Mouse (Mus musculus): ENCODE data around the gene Heg1. TPM values are rescaled to one million over a fixed set of nuclear protein-coding genes. Genes with fewer than 3 reads are reported as not detected.

The Heg1 gene
- 22.1 and 23.4 TPM in 2 replicates for polyA plus RNA-seq (2015; fragmentation: Nextera tagmentation; extraction: Ambion mirVana)

DNA sequence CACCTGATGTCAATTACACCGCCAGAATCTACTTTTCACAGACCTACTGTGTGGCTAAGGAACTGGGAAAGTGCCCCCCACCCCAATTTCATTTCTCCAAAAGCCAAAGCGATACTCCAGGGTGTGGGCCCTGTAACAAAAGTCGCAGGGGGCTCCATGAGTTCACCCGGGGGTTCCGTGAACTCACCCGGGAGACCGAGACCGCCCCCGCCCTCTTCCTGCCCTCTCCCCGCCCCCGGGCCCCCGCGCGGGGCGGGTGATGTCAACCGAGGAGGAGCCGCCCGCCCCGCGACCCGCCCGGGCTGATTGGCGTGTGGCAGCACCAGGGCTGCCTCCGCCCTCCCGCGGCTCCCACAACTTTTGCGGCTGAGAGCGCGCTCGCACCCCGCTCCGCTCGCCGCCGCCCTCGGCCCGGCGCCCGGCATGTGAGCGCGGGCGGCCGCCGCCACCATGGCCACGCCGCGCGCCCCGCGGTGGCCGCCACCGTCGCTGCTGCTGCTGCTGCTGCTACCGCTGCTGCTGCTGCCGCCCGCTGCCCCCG, at the start of gene Heg1:
Heg1 (plus strand) TSS at position 209 of the 541 bp plus-strand sequence.
- WGBS, result under 1% methylated on average over 46 of the region's 57 CpGs
- peaks cover 24% of the 10 kb centered on the region for H3K4me1 ChIP-seq
- peak within 1 kb of the TSS; percentile 88 for H3K4me3 ChIP-seq (replicated peaks)
- peak within 1 kb of the TSS; percentile 79 for H3K27ac ChIP-seq
- peak within 1 kb of the TSS; percentile 95 for H3K4me2 ChIP-seq
- H3K36me3 ChIP-seq, result no peaks in the 10 kb centered on the region
- no peaks in the 10 kb centered on the region for H3K9me3 ChIP-seq
- peak; percentile 79 for ATAC-seq (ENCODE audit: insufficient read depth, low FRiP score, low read depth)
- H3K9ac ChIP-seq, result peak within 1 kb of the TSS; percentile 86
- H3K27me3 ChIP-seq (replicated peaks), result no peaks in the 10 kb centered on the region

DNA sequence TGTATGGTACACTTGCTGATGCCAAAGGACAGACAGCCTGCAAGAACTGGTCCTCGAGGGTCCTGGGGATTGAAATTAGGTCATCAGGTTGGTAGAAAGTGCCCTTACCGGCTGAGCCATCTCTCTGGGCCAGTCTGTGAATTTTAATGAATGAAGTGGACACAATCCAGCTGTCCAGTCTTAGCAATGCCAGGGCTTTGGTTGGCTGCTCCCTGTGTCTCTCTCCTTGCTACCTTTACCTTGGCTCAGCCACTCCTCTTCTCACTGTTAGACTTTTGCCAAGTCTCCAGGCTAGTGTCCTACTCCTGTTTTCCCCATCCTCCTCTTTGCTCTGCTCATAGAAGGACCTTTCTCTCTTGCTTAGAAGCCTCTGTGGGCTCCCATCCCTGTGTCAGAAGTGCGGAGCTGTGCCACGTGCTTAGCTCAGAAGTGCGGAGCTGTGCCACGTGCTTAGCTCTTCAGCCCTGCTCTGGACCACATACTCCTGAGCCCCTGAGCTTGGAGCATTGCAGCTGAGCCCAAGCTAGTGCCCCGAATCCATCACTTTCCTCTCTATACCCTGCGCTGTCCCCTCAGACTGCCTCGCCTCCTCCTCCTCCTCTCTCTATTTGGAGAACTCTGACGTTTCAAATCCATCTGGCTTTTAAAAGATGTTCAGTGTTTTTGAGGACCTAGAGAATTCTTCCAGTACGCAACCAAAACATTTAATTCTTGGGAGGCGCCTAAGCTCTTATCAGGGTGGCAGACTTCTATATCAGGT, 48.2 kb upstream of the Heg1 start:
- H3K36me3 ChIP-seq, result no peaks in the 10 kb centered on the region
- no peaks in the 10 kb centered on the region for H3K9me3 ChIP-seq
- WGBS, result 69% methylated on average over 12 of the region's 12 CpGs
- no peaks in the 10 kb centered on the region for H3K27me3 ChIP-seq (replicated peaks)
- H3K9ac ChIP-seq, result no peak overlapping the region
- no peak overlapping the region for H3K4me2 ChIP-seq
- no peak overlapping the region for H3K27ac ChIP-seq
- no peak for ATAC-seq (ENCODE audit: insufficient read depth, low FRiP score, low read depth)
- H3K4me3 ChIP-seq (replicated peaks), result no peak overlapping the region
- no peaks in the 10 kb centered on the region for H3K4me1 ChIP-seq

DNA sequence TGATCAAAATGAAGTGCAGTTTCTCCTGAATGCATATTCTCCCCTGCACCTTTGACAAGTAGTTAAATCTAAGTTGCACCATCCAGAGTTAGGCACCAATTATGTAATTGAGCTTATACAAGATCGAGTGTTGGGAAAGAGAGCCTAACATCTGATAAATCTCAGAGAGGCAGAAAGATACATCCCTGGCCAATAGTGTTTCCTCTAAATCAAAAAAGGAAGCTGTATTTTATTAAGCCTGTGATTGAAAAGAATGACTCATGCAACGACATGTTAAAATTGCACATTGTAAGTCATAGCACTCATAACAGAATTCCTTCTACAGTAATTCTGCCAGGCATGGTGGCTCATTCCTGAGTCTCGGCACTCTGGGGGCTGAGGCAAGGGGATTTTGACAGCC, 42.4 kb upstream of the Heg1 start:
- WGBS, result 48% methylated on average over 3 of the region's 3 CpGs
- Histone ChIP-seq H3K36me3 (no peaks in the 10 kb centered on the region), H3K4me3 (replicated peaks) (no peak overlapping the region), H3K4me2 (no peak overlapping the region), H3K4me1 (no peaks in the 10 kb centered on the region), H3K9me3 (no peaks in the 10 kb centered on the region), H3K27me3 (replicated peaks) (no peaks in the 10 kb centered on the region), H3K9ac (no peak overlapping the region), H3K27ac (no peak overlapping the region)
- ATAC-seq (ENCODE audit: insufficient read depth, low FRiP score, low read depth), result no peak

DNA sequence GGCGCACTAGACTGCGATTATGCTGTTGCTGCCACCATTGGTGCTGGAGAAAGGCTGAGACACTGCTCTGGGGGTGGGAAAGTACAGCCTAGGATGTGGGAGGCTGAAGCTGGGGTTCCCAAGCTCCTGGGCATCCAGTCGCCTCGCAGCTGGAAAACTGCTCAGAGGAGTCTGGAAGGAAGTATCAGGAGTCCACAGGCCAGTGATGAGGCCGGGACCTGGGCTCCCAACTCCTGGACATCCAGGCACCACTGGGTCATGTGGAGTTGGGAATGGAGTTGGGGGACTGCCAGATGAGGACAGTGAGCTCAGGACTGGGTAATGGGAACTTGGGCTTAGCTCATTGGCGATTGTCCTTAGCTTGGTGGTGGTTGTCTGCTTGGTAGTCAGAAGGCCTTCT, 31.1 kb upstream of the Heg1 start:
- H3K27ac ChIP-seq, result no peak overlapping the region
- no peaks in the 10 kb centered on the region for H3K36me3 ChIP-seq
- H3K9me3 ChIP-seq, result no peaks in the 10 kb centered on the region
- no peaks in the 10 kb centered on the region for H3K4me1 ChIP-seq
- no peak overlapping the region for H3K4me2 ChIP-seq
- no peak for ATAC-seq (ENCODE audit: insufficient read depth, low FRiP score, low read depth)
- no peak overlapping the region for H3K9ac ChIP-seq
- no peaks in the 10 kb centered on the region for H3K27me3 ChIP-seq (replicated peaks)
- 89% methylated on average over 6 of the region's 6 CpGs for WGBS
- no peak overlapping the region for H3K4me3 ChIP-seq (replicated peaks)

DNA sequence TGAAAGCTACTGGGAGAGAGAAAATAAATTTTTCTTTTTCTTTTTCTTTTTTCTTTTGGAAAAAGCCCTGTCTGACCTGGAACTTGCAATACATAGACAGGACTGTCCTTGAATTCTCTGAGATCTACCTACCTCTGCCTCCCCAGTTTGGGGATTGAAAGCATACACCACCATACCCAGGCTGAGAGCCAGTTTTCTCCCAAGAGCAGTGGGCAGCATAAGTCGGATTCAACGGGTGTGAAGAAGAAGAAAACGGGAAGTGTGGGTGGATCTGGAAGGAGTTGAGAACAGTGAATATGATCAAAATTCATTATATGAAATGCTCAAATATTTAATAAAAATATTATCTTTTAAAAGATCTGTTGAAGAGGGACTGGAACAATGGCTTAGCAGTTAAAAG, 28.7 kb upstream of the Heg1 start:
- WGBS, result 89% methylated on average over 3 of the region's 3 CpGs

DNA sequence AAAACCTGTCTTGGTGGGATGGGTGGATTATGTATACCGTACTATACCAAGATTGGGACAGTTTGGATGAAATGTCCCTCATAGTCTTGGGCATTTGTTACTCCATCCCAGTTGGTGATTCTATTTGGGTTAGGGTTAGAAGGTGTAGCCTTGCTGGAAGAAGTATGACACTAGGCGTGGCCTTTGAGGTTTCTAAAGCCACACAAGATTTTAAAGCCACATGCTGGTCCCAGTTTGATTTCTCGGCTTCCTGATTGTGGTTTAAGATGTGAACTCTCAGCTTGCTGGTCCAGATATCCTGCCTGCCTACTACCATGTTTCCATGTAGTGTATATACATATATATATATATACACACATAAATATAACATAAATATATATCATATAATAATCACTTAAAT, 27.0 kb upstream of the Heg1 start:
- Histone ChIP-seq H3K36me3 (no peaks in the 10 kb centered on the region), H3K9me3 (no peaks in the 10 kb centered on the region), H3K4me3 (replicated peaks) (no peak overlapping the region), H3K27ac (no peak overlapping the region), H3K27me3 (replicated peaks) (no peaks in the 10 kb centered on the region), H3K4me1 (0 out of 2 replicates have a peak, but pooled peaks cover 3% of the 10 kb centered on the region), H3K9ac (no peak overlapping the region), H3K4me2 (no peak overlapping the region)
- no peak for ATAC-seq (ENCODE audit: insufficient read depth, low FRiP score, low read depth)
- WGBS, result 91% methylated on average over 3 of the region's 3 CpGs

More for the DNA sequence above, 28.7 kb upstream of the Heg1 start:
- H3K27ac ChIP-seq, result no peak overlapping the region
- no peak overlapping the region for H3K4me2 ChIP-seq
- ATAC-seq (ENCODE audit: insufficient read depth, low FRiP score, low read depth), result no peak
- H3K9me3 ChIP-seq, result no peaks in the 10 kb centered on the region
- no peak overlapping the region for H3K4me3 ChIP-seq (replicated peaks)
- no peak overlapping the region for H3K9ac ChIP-seq
- no peaks in the 10 kb centered on the region for H3K27me3 ChIP-seq (replicated peaks)
- H3K4me1 ChIP-seq, result 0 out of 2 replicates have a peak, but pooled peaks cover 3% of the 10 kb centered on the region
- H3K36me3 ChIP-seq, result no peaks in the 10 kb centered on the region

DNA sequence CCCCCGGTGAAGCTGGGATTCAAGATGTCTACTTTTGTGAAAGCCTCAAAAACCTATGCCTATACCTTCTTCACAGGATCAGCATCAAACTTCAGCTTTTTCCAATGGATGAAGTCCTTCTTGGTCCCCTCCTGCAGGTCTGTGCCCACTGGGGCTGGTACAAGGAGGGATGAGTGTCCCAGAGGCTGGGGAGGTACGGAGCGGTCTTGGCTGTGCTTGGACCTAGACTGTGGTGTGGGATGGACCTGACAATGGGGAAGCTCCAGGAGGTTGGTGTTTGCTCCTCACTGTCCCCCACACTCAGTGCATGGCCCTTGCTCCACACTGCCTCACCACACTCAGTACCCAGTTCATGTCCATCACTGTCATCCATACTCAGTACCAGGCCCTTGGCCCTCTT, 26.0 kb upstream of the Heg1 start:
- 91% methylated on average over 3 of the region's 3 CpGs for WGBS
- H3K27me3 ChIP-seq (replicated peaks), result no peaks in the 10 kb centered on the region
- H3K9me3 ChIP-seq, result no peaks in the 10 kb centered on the region
- H3K4me3 ChIP-seq (replicated peaks), result no peak overlapping the region
- H3K9ac ChIP-seq, result no peak overlapping the region
- no peak overlapping the region for H3K27ac ChIP-seq
- H3K36me3 ChIP-seq, result no peaks in the 10 kb centered on the region
- ATAC-seq (ENCODE audit: insufficient read depth, low FRiP score, low read depth), result no peak
- 0 out of 2 replicates have a peak, but pooled peaks cover 3% of the 10 kb centered on the region for H3K4me1 ChIP-seq
- no peak overlapping the region for H3K4me2 ChIP-seq

DNA sequence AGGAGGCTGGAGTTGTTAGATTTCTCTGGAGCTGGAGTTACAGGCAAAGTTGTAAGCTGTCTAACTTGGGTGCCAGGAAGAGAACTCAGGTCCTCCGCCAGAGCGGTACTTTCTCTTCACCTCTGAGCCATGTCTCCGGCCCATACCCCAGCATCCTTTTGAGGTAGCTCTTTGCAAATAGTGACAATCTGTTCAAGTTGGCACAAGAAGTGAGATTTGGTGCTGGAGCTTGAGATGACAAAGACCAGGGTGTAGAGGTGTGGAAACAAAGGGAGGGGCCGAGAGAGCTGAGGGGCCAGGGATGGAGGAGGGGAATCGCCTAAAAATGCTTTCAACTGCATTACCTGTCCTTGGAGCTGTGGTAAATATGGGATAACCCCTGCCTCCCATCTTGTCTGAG, 24.6 kb upstream of the Heg1 start:
- Histone ChIP-seq H3K4me2 (no peak overlapping the region), H3K36me3 (no peaks in the 10 kb centered on the region), H3K4me3 (replicated peaks) (no peak overlapping the region)

DNA sequence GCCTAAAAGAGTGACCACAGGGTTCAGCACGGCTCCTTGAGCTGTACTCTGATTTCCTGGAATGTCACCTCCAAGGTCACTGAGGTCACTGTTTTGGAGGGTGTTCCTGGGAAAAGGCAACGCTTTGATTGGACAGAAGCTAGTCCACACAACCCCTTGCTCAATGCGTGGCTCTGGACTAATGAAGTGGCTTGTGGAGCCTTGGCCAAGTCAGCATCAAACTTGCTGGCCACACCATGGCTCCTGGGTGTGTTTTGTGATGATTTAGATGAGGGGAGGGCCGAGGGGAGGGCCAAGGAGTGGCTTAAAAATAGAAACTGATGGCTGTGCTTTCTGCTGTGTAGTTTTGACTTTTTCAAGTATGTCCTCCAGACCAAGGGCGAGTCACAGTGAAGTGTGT, 24.0 kb upstream of the Heg1 start:
- Histone ChIP-seq H3K27me3 (replicated peaks) (no peaks in the 10 kb centered on the region), H3K9me3 (no peaks in the 10 kb centered on the region), H3K4me3 (replicated peaks) (no peak overlapping the region), H3K27ac (no peak overlapping the region), H3K36me3 (no peaks in the 10 kb centered on the region), H3K4me2 (no peak overlapping the region), H3K9ac (no peak overlapping the region), H3K4me1 (0 out of 2 replicates have a peak, but pooled peaks cover 3% of the 10 kb centered on the region)
- ATAC-seq (ENCODE audit: insufficient read depth, low FRiP score, low read depth), result no peak
- WGBS, result 59% methylated on average over 5 of the region's 5 CpGs

More for the DNA sequence above, 24.6 kb upstream of the Heg1 start:
- Histone ChIP-seq H3K27ac (no peak overlapping the region), H3K9ac (no peak overlapping the region), H3K27me3 (replicated peaks) (no peaks in the 10 kb centered on the region), H3K9me3 (no peaks in the 10 kb centered on the region), H3K4me1 (0 out of 2 replicates have a peak, but pooled peaks cover 3% of the 10 kb centered on the region)
- no peak for ATAC-seq (ENCODE audit: insufficient read depth, low FRiP score, low read depth)
- WGBS, result 80% methylated on average over 5 of the region's 5 CpGs

DNA sequence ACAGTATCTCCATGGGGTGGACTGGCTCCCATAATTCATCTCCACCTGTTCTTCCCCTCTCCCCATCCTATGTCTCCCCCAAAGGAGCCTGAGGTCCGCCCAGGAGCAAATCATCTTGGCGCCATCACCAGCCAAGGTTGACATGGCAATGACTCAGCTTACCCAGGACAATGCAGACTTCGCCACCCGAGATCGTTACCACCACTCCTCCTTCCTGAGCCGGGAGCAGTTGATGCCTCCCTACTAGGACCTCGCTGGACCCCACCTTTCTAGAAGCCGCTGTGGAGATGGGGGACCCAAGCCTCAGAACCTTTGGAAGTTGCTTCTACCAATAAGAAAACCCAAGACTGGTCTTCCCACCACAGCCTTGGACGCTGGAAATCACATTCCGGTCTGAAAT, 21.3 kb upstream of the Heg1 start:
- Histone ChIP-seq H3K4me3 (replicated peaks) (no peak overlapping the region), H3K27me3 (replicated peaks) (no peaks in the 10 kb centered on the region), H3K27ac (no peak overlapping the region), H3K4me1 (0 out of 2 replicates have a peak, but pooled peaks cover 3% of the 10 kb centered on the region), H3K9me3 (no peaks in the 10 kb centered on the region), H3K36me3 (no peaks in the 10 kb centered on the region), H3K9ac (no peak overlapping the region), H3K4me2 (no peak overlapping the region)
- no peak for ATAC-seq (ENCODE audit: insufficient read depth, low FRiP score, low read depth)
- 92% methylated on average over 10 of the region's 10 CpGs for WGBS

DNA sequence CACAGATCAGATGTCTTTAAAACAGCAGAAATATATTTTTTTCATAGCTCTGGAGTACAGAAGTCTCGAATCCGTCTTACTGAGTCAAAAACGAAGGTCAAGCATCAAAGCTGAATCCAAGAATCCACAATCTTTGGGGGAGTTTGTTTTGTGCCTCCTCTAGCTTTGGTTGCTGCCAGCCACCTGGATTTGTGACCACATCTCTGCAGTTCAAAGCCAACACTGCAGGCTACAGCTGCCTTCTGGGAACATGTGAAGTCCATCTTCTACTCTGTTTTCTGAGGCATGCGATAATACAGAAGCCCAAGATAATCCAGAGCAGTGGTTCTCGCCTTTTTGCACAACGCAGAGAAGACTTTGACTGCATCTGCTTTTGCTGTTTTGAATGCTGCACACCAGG, 17.9 kb upstream of the Heg1 start:
- no peak for ATAC-seq (ENCODE audit: insufficient read depth, low FRiP score, low read depth)
- Histone ChIP-seq H3K9me3 (no peaks in the 10 kb centered on the region), H3K4me1 (0 out of 2 replicates have a peak, but pooled peaks cover 9% of the 10 kb centered on the region), H3K36me3 (no peaks in the 10 kb centered on the region), H3K27me3 (replicated peaks) (no peaks in the 10 kb centered on the region), H3K4me3 (replicated peaks) (no peak overlapping the region), H3K27ac (no peak overlapping the region), H3K9ac (no peak overlapping the region), H3K4me2 (no peak overlapping the region)
- 72% methylated on average over 6 of the region's 6 CpGs for WGBS

DNA sequence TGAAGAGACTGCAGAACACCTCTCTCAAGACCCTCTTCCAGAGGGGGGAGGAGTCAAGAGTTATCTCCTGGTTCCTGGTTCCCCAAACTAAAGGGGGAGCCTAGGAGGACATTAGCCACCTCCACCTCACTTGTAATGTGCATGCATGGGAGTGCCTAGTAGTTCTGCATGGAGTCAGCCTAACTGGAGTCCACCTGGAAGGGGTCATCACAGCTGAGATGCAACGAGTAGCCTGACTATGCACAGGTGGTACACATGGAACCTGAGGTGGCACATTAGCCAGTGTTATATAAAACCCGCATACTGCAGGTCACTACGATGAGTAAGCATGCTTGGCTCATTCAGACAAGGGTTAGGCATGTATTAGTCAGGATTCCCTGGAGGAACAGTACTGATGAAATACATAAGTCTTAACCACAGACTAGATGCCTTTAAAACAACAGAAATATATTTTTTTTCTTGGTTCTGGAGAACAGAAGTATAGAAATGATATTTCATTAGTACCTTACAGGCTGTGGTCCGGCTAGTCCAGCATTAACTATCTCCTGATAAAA, 17.1 kb upstream of the Heg1 start:
- H3K4me1 ChIP-seq, result 0 out of 2 replicates have a peak, but pooled peaks cover 10% of the 10 kb centered on the region
- H3K36me3 ChIP-seq, result no peaks in the 10 kb centered on the region
- 87% methylated on average over 4 of the region's 4 CpGs for WGBS
- H3K9ac ChIP-seq, result no peak overlapping the region
- H3K4me3 ChIP-seq (replicated peaks), result no peak overlapping the region
- H3K27me3 ChIP-seq (replicated peaks), result no peaks in the 10 kb centered on the region
- H3K27ac ChIP-seq, result no peak overlapping the region
- no peak for ATAC-seq (ENCODE audit: insufficient read depth, low FRiP score, low read depth)
- H3K9me3 ChIP-seq, result no peaks in the 10 kb centered on the region
- H3K4me2 ChIP-seq, result no peak overlapping the region

Measured in stomach, embryonic 15.5 days (tissue).